Mouse (Mus musculus): ENCODE data around the gene Zfp715. TPM values are rescaled to one million over a fixed set of nuclear protein-coding genes. Genes with fewer than 3 reads are reported as not detected.
"Not testable (repeated sequence)": the region's sequence is repeated elsewhere in the genome, so short reads cannot be mapped to it uniquely, and the experiment has no call there.

The Zfp715 gene
- polyA plus RNA-seq, 1 experiment = 0.01 TPM

DNA sequence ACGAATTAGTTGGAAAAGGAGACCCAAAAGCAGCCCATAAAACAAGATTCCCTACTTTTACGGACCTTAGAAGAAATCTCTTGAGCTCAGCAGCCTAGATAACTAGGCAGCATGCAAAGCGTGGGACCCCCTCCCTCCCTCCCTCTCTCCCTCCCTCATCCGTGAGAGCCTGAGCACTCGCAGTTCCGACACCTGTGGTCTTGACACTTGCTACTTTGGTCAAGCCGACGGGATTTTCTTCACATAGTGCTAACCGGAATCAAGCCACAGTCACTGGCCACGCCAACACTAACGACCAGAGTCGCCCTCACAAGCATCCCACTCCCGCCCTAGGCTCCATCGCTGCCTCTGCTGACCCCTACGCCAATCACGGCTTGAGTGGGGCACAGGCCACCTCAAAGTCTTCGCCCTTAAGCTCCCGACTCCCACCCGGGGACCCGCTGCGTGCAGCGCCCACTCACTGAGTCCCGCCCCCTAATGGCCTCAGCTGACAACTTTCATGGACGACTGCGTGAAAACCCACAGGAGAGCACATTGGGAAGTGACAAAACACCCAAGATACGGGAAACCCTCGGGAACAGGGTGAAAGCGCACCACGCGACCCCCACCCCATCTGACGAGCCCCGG is 595 bp downstream of the Zfp715 start:
- Histone ChIP-seq H3K9me3 (ENCODE audit: control insufficient read depth, low read length) (no peaks in the 10 kb centered on the region), H3K4me3 (replicated peaks) (peak overlapping the region; percentile 91), H3K27me3 (ENCODE audit: control insufficient read depth) (no peaks in the 10 kb centered on the region), H3K36me3 (ENCODE audit: control insufficient read depth) (peaks cover 22% of the 10 kb centered on the region), H3K4me1 (ENCODE audit: control insufficient read depth) (peaks cover 22% of the 10 kb centered on the region)
- no peak for TF ChIP-seq TAL1 (IDR thresholded peaks at IDR 0.05; ENCODE audit: low read length)
- no peak for TF ChIP-seq GATA1 (IDR thresholded peaks at IDR 0.05; ENCODE audit: low read length)

DNA sequence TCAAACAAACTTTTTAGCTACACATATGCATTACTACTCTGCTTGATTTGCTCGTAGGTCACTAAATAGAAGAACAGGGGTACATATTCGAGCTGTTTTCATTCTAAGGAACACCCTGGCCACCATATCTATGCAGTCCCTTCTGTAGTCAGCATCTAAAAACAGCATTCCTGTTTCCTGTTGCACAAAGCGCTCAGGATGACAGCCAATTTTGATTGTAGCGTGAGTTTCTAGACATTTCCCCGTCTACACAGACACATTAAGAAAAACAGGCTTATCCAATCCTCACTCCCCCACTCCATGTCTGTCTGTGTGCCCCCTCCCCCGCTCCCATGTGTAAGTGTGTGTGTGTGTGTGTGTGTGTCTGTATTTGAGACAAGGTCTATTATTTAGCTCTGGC is 1.5 kb downstream of the Zfp715 start:
- no peaks in the 10 kb centered on the region for H3K27me3 ChIP-seq (ENCODE audit: control insufficient read depth)
- no peaks in the 10 kb centered on the region for H3K9me3 ChIP-seq (ENCODE audit: control insufficient read depth, low read length)
- peaks cover 22% of the 10 kb centered on the region for H3K4me1 ChIP-seq (ENCODE audit: control insufficient read depth)
- H3K36me3 ChIP-seq (ENCODE audit: control insufficient read depth) = peaks cover 26% of the 10 kb centered on the region
- no peak for TF ChIP-seq GATA1 (IDR thresholded peaks at IDR 0.05; ENCODE audit: low read length)
- peak overlapping the region; percentile 91 for H3K4me3 ChIP-seq (replicated peaks)

DNA sequence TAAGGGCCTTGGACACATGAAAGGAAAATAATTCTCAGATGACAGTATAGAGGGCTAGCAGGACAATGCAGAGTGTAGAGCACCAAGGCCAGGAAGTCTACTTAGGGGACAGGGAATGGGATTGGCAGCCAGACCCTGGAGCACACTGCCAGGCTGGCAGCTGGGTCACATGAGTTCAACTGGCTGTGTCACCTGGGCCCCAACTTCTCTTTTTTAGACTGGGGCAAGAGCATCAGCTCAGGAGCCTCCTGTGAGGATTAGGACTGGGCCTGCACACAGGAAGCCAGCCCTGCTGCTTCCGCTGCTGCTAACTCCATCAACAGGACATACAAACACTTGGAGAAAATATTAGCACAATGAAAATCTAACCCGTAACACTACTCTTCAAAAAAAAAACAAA is 4.0 kb downstream of the Zfp715 start:
- no peaks in the 10 kb centered on the region for H3K9me3 ChIP-seq (ENCODE audit: control insufficient read depth, low read length)
- peaks cover 38% of the 10 kb centered on the region for H3K36me3 ChIP-seq (ENCODE audit: control insufficient read depth)
- H3K4me3 ChIP-seq (replicated peaks) = no peak overlapping the region
- TF ChIP-seq GATA1 (IDR thresholded peaks at IDR 0.05; ENCODE audit: low read length) = no peak
- no peak for TF ChIP-seq TAL1 (IDR thresholded peaks at IDR 0.05; ENCODE audit: low read length)
- H3K27me3 ChIP-seq (ENCODE audit: control insufficient read depth) = no peaks in the 10 kb centered on the region
- peaks cover 22% of the 10 kb centered on the region for H3K4me1 ChIP-seq (ENCODE audit: control insufficient read depth)

DNA sequence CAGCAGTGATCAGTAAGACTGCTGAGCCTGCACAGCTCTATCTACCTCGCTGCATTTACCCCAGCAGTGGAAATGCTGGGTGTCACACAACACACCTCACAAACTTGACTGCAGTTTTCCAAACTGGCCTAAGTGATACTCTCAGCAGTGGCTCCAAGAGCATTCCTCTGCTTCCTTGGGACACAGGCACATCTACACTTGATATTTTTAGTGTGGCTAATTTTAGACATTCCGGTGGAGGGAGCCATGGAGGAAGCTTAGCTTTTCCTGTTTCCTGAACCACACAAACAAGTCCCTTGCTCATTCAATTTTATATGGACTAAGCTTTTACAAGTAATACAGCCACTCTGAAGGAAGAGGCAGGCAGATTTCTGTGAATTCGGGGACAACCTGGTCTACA is 7.9 kb downstream of the Zfp715 start:
- TF ChIP-seq GATA1 (IDR thresholded peaks at IDR 0.05; ENCODE audit: low read length) = no peak
- no peak for TF ChIP-seq TAL1 (IDR thresholded peaks at IDR 0.05; ENCODE audit: low read length)
- Histone ChIP-seq H3K4me3 (replicated peaks) (no peak overlapping the region), H3K27me3 (ENCODE audit: control insufficient read depth) (no peaks in the 10 kb centered on the region), H3K4me1 (ENCODE audit: control insufficient read depth) (no peaks in the 10 kb centered on the region), H3K9me3 (ENCODE audit: control insufficient read depth, low read length) (no peaks in the 10 kb centered on the region), H3K36me3 (ENCODE audit: control insufficient read depth) (peaks cover 45% of the 10 kb centered on the region)

DNA sequence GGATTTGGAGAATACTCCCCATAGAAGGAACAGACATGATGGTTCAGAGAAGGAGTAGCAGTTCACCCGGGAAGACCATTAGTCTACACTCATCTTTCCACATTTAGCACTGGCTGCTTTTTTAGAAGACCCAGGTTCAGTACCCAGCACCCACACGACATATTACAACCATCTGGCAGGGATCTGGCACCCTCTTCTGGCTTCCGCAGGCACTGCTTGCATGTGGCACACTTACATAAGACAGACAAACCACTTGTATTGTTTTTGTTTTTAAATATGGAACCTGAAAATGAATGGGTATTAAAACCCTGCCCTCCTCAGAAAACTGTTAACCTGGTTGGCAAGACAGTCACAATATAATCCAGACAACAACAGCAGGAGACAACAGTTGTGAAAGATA is 21.6 kb downstream of the Zfp715 start:
- Histone ChIP-seq H3K27me3 (ENCODE audit: control insufficient read depth) (no peaks in the 10 kb centered on the region), H3K9me3 (ENCODE audit: control insufficient read depth, low read length) (no peaks in the 10 kb centered on the region), H3K4me1 (ENCODE audit: control insufficient read depth) (no peaks in the 10 kb centered on the region), H3K4me3 (replicated peaks) (no peak overlapping the region), H3K36me3 (ENCODE audit: control insufficient read depth) (peaks cover 2% of the 10 kb centered on the region)
- TF ChIP-seq GATA1 (IDR thresholded peaks at IDR 0.05; ENCODE audit: low read length) (no peak), TAL1 (IDR thresholded peaks at IDR 0.05; ENCODE audit: low read length) (no peak)

DNA sequence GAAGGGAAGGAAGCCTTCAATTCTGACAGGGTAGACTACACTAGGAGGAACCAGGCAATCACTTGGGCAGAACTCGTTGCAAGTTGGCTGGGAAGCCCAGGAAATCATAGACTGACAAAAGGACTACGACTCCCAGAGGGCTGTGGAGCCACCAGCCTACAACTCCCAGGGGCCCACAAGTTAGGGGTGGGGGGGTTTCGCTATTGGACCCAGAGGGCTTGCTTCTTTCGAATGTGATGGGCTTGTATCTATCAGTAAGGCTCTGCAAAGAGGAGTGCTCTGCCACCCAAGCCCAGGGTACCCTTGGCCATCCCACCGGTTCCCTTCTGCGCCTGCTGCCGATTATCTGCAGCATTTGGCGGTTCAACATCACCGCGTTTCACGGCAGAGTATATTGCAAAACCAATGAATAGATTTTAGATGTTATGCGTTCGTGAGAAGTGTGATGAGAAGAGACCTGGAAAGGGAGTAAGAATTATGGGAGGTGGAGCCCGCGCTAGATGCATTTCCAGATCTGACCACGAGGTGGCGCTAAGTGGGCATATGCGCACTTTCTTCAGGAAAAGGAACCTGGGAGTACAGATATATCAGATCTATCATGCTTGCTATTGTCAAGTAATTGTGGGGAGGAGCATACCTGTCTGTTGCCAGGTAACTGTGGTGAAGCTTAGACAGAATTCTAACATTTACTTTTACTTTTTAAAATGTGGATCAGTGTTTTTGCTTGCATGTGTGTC is 30.1 kb downstream of the Zfp715 start:
- peak overlapping the region; percentile 16 for H3K4me3 ChIP-seq (replicated peaks)
- no peaks in the 10 kb centered on the region for H3K36me3 ChIP-seq (ENCODE audit: control insufficient read depth)
- H3K27me3 ChIP-seq (ENCODE audit: control insufficient read depth) = no peaks in the 10 kb centered on the region
- no peaks in the 10 kb centered on the region for H3K4me1 ChIP-seq (ENCODE audit: control insufficient read depth)
- TF ChIP-seq GATA1 (IDR thresholded peaks at IDR 0.05; ENCODE audit: low read length) = no peak
- no peak for TF ChIP-seq TAL1 (IDR thresholded peaks at IDR 0.05; ENCODE audit: low read length)
- H3K9me3 ChIP-seq (ENCODE audit: control insufficient read depth, low read length) = no peaks in the 10 kb centered on the region

DNA sequence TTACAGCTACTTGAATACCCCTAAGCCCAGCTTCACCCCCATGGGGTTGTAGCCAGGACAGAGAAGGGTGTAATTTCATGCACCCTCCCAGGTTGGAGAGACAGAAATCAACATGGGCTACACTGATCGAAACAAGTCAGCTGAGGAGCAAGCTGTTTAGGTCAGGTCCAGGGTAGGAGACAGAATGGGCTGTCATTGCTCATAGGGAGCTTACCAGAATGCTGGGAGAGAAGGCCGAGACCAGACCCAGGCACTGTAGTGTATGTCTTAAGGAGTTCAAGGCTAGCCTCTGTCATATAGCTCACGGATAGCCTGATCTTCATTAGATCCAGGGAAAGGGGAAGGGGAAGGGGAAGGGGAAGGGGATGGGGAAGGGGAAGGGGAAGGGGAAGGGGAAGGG is 30.6 kb downstream of the Zfp715 start:
- no peaks in the 10 kb centered on the region for H3K36me3 ChIP-seq (ENCODE audit: control insufficient read depth)
- no peak for TF ChIP-seq TAL1 (IDR thresholded peaks at IDR 0.05; ENCODE audit: low read length)
- TF ChIP-seq GATA1 (IDR thresholded peaks at IDR 0.05; ENCODE audit: low read length) = no peak
- H3K27me3 ChIP-seq (ENCODE audit: control insufficient read depth) = no peaks in the 10 kb centered on the region
- H3K9me3 ChIP-seq (ENCODE audit: control insufficient read depth, low read length) = no peaks in the 10 kb centered on the region
- H3K4me3 ChIP-seq (replicated peaks) = no peak overlapping the region
- no peaks in the 10 kb centered on the region for H3K4me1 ChIP-seq (ENCODE audit: control insufficient read depth)

DNA sequence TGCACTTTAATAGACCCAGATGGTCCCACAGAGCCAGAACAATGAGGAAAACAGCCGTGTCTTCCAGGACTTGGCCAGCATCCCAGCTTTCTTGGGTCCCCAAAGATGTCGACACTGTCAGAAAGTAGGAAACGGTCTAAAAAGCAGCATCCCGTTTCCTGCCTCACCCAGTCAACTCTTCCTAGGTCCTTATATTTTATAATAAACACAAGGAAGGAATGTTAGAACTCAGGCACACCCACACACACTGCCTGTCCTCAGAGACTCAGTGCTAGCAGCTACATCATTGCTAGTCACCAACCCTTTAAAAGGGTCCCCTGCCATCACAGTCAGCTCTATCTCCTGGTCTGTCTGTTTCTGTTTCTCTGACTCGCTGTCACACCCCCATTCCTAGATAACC is 35.7 kb downstream of the Zfp715 start:
- TF ChIP-seq TAL1 (IDR thresholded peaks at IDR 0.05; ENCODE audit: low read length) = no peak
- no peak for TF ChIP-seq GATA1 (IDR thresholded peaks at IDR 0.05; ENCODE audit: low read length)
- Histone ChIP-seq H3K27me3 (ENCODE audit: control insufficient read depth) (no peaks in the 10 kb centered on the region), H3K36me3 (ENCODE audit: control insufficient read depth) (no peaks in the 10 kb centered on the region), H3K4me3 (replicated peaks) (no peak overlapping the region), H3K4me1 (ENCODE audit: control insufficient read depth) (no peaks in the 10 kb centered on the region), H3K9me3 (ENCODE audit: control insufficient read depth, low read length) (no peaks in the 10 kb centered on the region)

DNA sequence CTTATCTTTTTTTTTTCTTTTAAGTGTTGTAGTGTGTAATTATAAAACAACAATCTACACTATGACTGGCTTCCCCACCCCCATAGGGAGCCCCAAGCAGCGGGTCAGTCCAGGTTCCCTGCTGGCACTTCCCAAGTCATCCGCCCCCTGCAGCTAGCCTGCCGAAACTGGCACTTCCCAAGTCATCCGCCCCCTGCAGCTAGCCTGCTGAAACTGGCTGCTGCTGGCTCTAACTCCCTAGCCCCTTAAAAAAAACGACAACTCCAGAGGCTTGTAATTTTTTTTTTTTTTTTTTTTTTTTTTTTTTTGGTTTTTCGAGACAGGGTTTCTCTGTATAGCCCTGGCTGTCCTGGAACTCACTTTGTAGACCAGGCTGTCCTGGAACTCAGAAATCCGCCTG is 36.9 kb downstream of the Zfp715 start:
- not testable (repeated sequence) for H3K27me3 ChIP-seq (ENCODE audit: control insufficient read depth); H3K4me3 ChIP-seq (replicated peaks); H3K9me3 ChIP-seq (ENCODE audit: control insufficient read depth, low read length); H3K4me1 ChIP-seq (ENCODE audit: control insufficient read depth); H3K36me3 ChIP-seq (ENCODE audit: control insufficient read depth)

DNA sequence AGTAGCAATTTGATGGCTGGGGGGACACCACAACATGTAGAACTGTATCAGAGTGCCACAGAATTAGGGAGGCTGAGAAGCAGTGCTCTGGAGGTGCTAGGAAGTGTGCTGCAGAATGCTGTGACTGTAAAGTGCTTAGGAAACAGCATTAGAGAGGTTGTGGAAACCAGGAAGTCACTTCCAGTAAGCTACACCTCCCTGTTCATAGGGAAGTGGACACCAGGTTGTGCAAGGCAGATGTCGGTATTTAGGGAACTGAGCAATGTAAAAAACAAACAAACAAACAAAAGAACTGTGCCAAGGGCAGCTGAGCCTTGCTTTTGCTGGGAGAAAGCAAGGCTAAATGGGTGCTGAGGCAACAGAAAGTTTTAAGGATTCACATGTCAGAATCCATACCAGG is 39.6 kb downstream of the Zfp715 start:
- TF ChIP-seq TAL1 (IDR thresholded peaks at IDR 0.05; ENCODE audit: low read length) (no peak), GATA1 (IDR thresholded peaks at IDR 0.05; ENCODE audit: low read length) (no peak)
- H3K27me3 ChIP-seq (ENCODE audit: control insufficient read depth) = no peaks in the 10 kb centered on the region
- H3K9me3 ChIP-seq (ENCODE audit: control insufficient read depth, low read length) = peaks cover 3% of the 10 kb centered on the region; the same call in 1 of the 2 replicates
- H3K36me3 ChIP-seq (ENCODE audit: control insufficient read depth) = no peaks in the 10 kb centered on the region
- H3K4me3 ChIP-seq (replicated peaks) = no peak overlapping the region
- no peaks in the 10 kb centered on the region for H3K4me1 ChIP-seq (ENCODE audit: control insufficient read depth)

DNA sequence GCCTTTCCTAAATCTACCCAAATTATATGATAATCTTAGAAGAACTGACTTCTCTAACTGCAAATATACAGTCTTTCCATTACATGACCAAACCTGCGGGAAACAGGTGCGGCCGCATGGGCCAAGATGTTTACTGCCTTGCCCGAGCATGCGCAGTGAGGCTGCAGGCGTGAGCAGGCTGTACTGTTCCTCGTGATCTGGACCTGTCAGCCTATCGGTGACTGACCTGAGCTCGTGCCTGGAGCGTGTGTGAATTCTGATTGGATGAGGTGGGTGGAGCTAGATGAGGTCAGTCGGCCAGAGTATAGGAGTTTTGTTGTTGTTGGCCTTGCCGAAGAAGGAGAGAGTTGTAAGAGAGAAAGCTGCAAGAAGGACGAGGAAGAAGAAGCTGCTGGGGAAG is 45.7 kb downstream of the Zfp715 start:
- not testable (repeated sequence) for H3K27me3 ChIP-seq (ENCODE audit: control insufficient read depth); H3K36me3 ChIP-seq (ENCODE audit: control insufficient read depth); H3K4me3 ChIP-seq (replicated peaks); H3K9me3 ChIP-seq (ENCODE audit: control insufficient read depth, low read length); H3K4me1 ChIP-seq (ENCODE audit: control insufficient read depth)
